Mouse (Mus musculus) gastrocnemius, adult 2 months (tissue): ENCODE data around the gene Cfap65. TPM values are rescaled to one million over a fixed set of nuclear protein-coding genes. Genes with fewer than 3 reads are reported as not detected.

Experiments
- DNase-seq: peaks from one replicate; pipeline ENCODE4 v3.0.0; 2022
- H3K27ac ChIP-seq: fragments of 200-600 bp; 2 replicates; pipeline ENCODE4 v1.8.1; 2022; ENCODE audit warnings: mild to moderate bottlenecking
- H3K4me3 ChIP-seq: fragments of 200-600 bp; 2 replicates; pipeline ENCODE4 v1.8.1; 2022; ENCODE audit warnings: mild to moderate bottlenecking, moderate library complexity
- CTCF ChIP-seq: fragments of 200-600 bp; IDR thresholded peaks from 2 replicates; pipeline ENCODE4 v1.8.1; 2022; ENCODE audit warnings: antibody characterized with exemption, mild to moderate bottlenecking, moderate library complexity
- intact Hi-C: fragments of 180-260 bp; cut with DNase I; formaldehyde crosslinking; loops from one replicate; pipeline ENCODE4 v1.15.1; 2025
- long read RNA-seq, 2 experiments: library from polyadenylated mRNA; stranded (forward); transcript quantifications; one replicate each; pipeline ENCODE4 v2.0.0; 2021
- total RNA-seq, 2 experiments: library from RNA; stranded (reverse); gene quantifications; 2 replicates each; pipeline ENCODE4 v1.2.3; 2021

Gene Cfap65
- not detected for total RNA-seq
- long read RNA-seq, experiment 1: 0 reads
- long read RNA-seq, experiment 2: 0 reads

DNA sequence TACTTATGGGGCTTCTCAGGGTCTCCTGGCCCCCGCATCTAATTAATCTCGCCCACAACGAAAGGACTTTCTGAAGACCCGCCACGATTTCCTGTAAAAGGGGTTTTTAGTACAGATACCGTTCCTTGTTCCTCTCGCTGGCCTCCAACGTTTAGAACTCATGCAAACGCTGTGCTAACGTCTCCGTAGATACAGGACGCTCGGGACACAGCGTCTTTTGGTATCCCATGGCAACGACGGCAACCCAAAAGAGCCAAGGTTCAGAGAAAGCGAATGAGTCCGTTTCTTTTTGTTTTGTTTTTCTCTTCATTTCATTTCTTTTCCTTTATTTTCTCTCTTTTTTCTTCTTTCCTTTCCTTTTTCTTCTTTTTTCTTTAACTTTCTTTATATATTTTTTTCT, at the start of gene Cfap65:
Gene Cfap65, minus strand, starts transcription at position 198 of the 400 bp plus-strand sequence.
- DNase-seq: no peak
- no peak for TF ChIP-seq CTCF
- Histone ChIP-seq H3K4me3 (no peak within 1 kb of the TSS), H3K27ac (no peak within 1 kb of the TSS)
- intact Hi-C loops: no loop called here

DNA sequence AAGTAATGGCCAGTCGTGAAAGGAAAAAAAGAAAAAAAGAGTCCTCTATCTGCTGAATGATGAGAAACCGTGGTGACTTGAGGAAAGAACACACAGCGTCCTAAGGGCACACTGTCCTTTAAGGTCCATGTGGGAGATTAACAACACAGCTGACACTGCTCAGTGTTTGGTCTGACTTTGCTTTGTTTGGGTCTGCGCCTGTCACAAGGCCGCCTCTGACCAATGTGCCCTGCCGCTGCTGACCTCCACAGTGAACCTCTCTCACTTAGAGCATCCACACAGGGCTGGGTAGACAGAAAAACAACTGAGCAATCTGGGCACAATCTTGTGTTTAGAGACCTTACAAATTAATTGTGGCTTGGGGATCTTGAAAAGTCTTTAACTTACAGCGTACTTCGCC, 41.6 kb upstream of the Cfap65 start:
- no peak overlapping the region for H3K4me3 ChIP-seq
- no peak for DNase-seq
- intact Hi-C loops: no loop called here
- TF ChIP-seq CTCF: no peak
- H3K27ac ChIP-seq: no peak overlapping the region

DNA sequence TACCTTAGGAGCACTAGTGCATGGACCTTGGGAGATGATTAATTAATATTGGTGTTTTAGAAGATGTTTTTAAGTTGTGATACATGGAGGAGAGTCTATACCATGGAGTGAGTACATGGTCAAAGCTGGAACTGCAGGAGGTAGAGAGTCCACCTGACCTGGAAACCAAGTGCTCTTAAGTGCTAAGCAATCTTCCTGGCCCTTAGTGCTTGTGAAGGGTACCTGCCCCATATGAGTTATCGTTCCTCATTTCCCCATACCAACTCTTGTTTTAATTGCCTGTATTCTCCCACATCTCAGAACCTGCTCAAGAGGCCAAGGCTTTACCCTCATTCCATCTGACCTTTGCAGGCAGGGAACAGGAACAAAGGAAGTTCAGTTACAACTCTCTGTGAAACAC, 40.5 kb upstream of the Cfap65 start:
- Histone ChIP-seq H3K27ac (no peak overlapping the region), H3K4me3 (no peak overlapping the region)
- intact Hi-C loops: no loop called here
- TF ChIP-seq CTCF: no peak
- no peak for DNase-seq

DNA sequence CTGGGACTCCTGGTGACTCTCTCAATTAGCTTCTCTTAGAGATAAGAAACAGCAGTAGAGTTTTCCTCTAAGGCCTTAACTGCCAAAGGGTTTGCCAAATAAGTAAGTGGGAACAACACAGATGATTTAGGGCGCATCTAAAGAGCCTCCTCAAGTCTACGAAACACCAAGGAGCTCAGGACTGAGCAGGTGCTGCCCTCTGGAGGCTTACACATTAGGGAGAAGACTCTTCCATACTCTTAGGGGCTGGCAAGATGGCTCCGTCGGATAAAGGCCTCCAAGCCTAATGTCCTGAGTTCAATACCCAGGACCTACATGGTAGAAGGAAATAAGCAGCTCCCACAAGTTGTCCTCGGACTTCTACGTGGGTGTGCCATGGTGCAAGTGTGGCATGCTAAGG, 38.2 kb upstream of the Cfap65 start:
- H3K4me3 ChIP-seq: no peak overlapping the region
- no peak for TF ChIP-seq CTCF
- DNase-seq: no peak
- intact Hi-C loops: no loop called here
- H3K27ac ChIP-seq: no peak overlapping the region

DNA sequence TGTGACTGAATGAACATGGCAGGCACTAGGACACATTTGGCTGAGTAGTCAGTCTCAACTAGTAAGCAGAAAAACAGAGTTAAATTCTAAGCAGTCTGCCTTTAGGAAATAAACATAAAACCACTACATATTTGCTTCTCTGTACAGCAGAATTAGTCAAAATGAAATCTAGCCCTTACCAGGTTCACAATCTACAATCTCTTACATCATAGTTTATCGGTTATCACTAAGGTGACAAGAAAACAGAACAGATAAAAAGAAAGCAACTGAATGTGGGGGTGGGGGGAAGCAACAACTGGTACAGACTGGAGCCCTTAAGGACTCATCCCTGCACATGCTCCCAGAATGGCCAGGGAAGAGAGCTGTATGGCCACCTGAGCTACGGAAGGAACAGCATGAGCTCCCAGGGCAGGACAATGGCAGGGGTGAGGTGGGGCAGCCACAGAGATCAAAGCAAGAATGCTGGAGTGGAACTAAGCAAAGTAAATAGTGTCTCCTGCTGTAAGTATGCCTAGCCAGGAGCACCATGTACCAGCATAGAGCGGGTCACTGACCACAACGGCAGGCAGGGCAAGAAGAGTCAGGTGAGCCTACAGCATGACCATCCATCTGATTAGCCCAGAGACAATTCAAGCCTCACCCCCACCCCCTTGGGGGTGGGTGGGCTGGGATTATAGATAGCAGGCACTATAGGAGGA, 36.1 kb upstream of the Cfap65 start:
- no peak for DNase-seq
- intact Hi-C loops: no loop called here
- H3K4me3 ChIP-seq: no peak overlapping the region
- TF ChIP-seq CTCF: no peak
- H3K27ac ChIP-seq: no peak overlapping the region

DNA sequence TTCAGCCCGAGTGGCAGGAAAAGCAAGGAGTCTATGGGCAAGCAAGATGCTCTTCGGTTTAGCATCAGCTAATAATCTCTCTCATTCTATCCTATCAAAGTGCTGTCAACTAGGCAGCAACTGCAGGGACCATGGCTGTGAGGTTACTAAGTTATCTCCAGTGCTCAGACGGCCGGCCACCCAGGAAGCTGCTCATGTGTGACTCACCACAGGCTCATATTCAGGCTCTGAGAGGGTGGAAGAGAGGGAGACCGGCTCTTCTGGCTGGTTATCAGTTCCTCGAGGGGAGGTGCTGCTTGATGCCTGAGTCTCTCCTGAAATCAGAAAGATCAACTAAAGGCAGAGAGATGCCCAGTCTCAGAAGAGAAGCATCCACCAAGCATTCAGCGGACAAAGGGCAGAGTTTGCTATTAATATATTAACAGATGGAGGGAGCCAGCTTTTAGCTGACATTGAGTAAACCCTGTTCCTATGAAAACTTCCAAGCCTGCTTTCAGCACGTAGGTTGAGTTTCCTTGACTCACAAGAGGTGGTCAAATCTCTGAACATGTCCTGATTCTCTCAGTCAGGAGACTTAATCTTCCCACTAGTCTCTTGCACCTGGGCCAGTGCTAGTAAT, 32.7 kb upstream of the Cfap65 start:
- TF ChIP-seq CTCF: no peak
- intact Hi-C loops: no loop called here
- no peak overlapping the region for H3K27ac ChIP-seq
- H3K4me3 ChIP-seq: no peak overlapping the region
- no peak for DNase-seq

DNA sequence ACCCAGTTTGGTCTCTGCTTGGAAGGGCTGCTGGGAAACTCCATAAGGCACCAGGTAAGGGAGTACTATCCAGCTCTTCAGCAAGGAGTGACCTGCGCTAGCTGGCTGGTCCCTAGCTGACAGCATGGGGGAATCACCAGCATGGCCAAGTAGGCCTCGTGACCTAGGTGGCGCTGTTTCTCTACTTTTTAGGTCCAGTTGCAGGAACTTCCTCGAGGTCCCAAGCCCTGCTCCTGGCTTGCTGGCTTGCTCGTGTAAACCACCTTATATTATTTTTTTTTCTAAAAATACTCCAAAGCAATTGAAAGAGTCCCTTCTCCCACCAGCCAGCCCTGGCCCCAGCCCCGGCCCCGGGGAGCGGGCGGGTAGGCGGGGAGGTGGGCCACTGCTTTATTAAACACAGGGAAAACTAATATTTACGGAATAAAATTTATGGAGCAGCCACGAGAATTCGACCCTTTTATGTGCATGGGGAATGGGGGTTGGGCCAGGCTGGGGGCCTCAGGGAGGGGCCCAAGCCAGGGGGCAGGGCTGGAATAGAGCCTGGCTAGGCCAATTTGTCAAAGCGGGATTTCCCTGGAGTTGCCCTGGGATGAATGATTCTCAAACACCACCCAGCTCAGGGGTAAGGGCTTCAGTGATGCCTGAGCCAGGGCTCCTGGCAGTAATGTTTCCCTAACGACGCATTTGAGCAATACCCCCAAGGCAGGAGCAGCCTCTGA, 29.3 kb upstream of the Cfap65 start:
- intact Hi-C loops: loop anchor here (1.0 kb wide), 1 partner anchor 53 kb away; no protein-coding TSS in a partner anchor
- Histone ChIP-seq H3K27ac (no peak overlapping the region), H3K4me3 (peak overlapping the region; percentile 48)
- TF ChIP-seq CTCF: peak; percentile 83
- DNase-seq: peak; percentile 82

DNA sequence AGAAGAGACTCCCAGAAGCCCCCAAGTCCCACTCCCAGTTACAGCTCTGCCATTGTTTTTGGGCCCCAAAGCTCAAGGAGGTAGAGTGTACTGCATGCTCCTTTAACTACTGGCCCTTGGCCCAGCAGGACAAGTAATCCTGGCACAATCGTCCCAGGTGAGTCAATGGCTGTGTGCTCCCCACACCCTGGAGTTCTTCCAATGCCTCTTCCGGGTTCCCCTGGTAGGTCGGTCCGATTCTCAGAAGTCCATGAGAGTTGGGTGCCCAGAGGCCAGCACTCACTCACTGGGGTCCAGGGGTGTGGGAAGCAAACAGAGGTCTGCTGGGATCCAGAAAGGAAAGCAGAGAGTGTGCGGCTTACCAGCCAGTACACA, 27.4 kb upstream of the Cfap65 start:
- TF ChIP-seq CTCF: no peak
- Histone ChIP-seq H3K4me3 (no peak overlapping the region), H3K27ac (no peak overlapping the region)
- no peak for DNase-seq
- intact Hi-C loops: no loop called here

DNA sequence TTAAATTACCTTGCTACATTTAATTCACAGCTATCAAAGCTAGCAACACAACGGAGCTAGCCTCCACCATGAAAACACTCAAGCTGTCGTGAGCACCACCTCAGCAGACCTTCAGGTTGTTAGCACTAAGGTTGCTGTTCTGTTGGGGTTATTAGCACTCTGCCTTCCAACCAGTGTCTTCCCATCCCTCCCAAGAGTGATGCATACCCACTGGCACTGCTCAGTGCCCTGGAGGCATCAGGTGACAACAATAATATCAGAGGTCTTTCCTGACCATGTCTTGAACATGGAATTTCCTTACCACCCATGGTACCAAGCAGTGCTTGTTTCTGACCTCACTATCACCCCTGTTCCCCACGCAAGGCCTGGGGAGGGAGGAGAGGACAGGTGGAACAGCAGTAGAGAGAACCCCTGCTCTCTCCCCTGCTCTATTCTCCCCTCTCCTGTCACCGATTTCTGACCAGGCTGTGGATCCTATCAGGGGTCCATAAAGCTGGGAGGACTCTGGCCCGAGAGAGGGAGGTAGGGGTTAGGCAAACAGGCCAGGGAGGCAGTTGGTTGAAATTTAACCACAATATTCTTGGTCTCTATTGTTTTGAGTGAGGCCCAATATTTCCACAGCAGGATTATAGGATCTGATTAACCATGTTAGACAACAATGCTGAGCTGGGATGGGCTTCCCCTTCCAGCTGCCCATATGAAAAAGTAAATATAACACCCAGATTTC, 26.9 kb upstream of the Cfap65 start:
- Histone ChIP-seq H3K4me3 (no peak overlapping the region), H3K27ac (no peak overlapping the region)
- intact Hi-C loops: no loop called here
- TF ChIP-seq CTCF: no peak
- no peak for DNase-seq

DNA sequence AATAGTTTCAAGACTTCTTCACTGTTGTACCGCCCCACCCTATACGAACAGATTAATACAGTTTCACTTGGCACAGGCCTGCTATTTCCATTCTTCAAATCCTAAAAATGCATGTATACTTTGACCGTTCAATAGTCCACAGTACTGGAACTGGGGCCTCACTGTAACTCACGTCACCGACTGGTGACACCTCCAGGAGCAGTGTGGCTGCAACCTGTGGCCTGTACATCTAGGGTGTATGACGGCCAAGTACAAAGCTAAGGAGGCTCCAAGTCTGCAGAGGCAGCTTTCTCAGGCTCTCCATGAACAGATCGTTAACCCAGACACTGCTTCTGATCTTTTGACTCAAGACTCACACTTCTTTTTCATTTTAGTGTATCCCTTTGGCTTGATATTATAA, 26.3 kb upstream of the Cfap65 start:
- no peak for TF ChIP-seq CTCF
- intact Hi-C loops: no loop called here
- no peak overlapping the region for H3K4me3 ChIP-seq
- no peak overlapping the region for H3K27ac ChIP-seq
- no peak for DNase-seq

DNA sequence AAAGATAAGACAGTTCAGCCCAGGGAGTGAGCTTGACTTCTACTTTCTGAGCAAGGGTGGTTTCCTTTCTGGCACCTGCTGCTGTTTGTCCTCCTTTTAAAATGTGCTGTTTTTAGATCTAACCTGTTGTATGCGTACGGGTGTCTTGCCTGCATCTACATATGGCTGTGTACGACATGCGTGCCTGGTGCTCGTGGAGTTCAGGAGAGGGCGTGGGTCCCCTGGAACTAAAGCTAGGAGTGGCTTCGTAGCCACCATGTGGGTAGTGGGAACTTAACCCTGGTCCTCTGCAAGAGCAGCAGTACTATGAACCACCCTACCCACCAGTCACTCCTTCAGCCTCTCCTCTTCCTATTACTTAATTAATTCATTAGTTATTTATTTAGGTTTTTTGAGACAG, 24.7 kb upstream of the Cfap65 start:
- H3K4me3 ChIP-seq: no peak overlapping the region
- intact Hi-C loops: no loop called here
- TF ChIP-seq CTCF: no peak
- H3K27ac ChIP-seq: no peak overlapping the region
- no peak for DNase-seq

DNA sequence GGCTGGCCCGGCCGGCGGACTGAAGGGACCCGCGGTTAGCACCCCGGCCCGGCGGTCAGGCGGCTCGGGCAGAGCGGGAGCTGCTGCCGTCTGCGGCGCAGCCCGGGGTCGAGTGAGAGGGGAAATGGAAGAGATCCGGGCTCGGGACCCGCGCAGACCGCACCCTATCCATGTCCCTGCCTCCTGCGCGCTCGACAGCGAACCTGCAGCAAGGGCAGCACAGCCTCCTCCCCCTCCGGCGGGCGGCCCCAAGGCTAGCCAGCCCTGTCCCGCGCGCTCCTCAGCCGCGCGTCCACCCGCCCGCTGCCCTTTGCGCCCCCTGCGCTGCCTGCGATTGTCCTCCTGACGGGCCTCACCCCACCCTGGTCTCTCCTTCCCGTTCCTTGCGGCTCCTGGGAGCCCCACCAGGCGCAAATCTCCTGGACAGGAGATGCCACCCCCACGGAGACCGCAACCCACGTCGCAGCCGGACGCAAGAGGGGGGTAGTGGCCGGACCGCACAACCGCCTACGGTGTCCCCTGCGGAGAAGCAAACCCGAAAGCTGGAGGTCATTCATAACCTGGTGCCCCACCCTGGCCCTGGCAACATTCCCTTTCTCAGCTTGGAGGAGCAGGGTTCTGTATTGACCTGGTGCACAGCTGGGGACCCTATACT, 16.3 kb upstream of the Cfap65 start, which contains the start of gene Ihh:
Gene Ihh, minus strand, starts transcription at position 117 of the 655 bp plus-strand sequence.
- no peak within 1 kb of the TSS for H3K27ac ChIP-seq
- no peak for DNase-seq
- H3K4me3 ChIP-seq: peak within 1 kb of the TSS; percentile 57
- TF ChIP-seq CTCF: no peak
- intact Hi-C loops: no loop called here
